Mouse (Mus musculus): ENCODE results near the gene Maml2.

Gene Maml2

GRCm38 (mm10) chr9:13454651-13455123 is 156.9 kb downstream of the Maml2 start:
- DNase-seq = no peak

GRCm38 (mm10) chr9:13455231-13455630 is 157.5 kb downstream of the Maml2 start:
- no peak for DNase-seq

GRCm38 (mm10) chr9:13457774-13458173 is 160.0 kb downstream of the Maml2 start:
- DNase-seq = no peak

- no peak for DNase-seq
Measured at GRCm38 (mm10) chr9:13459371-13459770, 161.6 kb downstream of the Maml2 start.

- DNase-seq = no peak
Measured at GRCm38 (mm10) chr9:13460012-13460411, 162.3 kb downstream of the Maml2 start.

- no peak for DNase-seq
Measured at GRCm38 (mm10) chr9:13460926-13461325, 163.2 kb downstream of the Maml2 start.

- DNase-seq = no peak
Measured at GRCm38 (mm10) chr9:13465358-13466020, 167.7 kb downstream of the Maml2 start.

- peak; percentile 40 for DNase-seq
Measured at GRCm38 (mm10) chr9:13466351-13466750, 168.6 kb downstream of the Maml2 start.

- no peak for DNase-seq
Measured at GRCm38 (mm10) chr9:13466816-13467215, 169.1 kb downstream of the Maml2 start.

GRCm38 (mm10) chr9:13467745-13468144 is 170.0 kb downstream of the Maml2 start:
- DNase-seq = peak; percentile 46

GRCm38 (mm10) chr9:13468778-13469177 is 171.0 kb downstream of the Maml2 start:
- no peak for DNase-seq

- DNase-seq = peak; percentile 53
Measured at GRCm38 (mm10) chr9:13470013-13470412, 172.3 kb downstream of the Maml2 start.

GRCm38 (mm10) chr9:13474951-13475350 is 177.2 kb downstream of the Maml2 start:
- DNase-seq = no peak

GRCm38 (mm10) chr9:13479275-13479674 is 181.5 kb downstream of the Maml2 start:
- DNase-seq = no peak

- no peak for DNase-seq
Measured at GRCm38 (mm10) chr9:13483199-13484068, 185.7 kb downstream of the Maml2 start.

- no peak for DNase-seq
Measured at GRCm38 (mm10) chr9:13484267-13485240, 186.8 kb downstream of the Maml2 start.

GRCm38 (mm10) chr9:13485914-13486313 is 188.2 kb downstream of the Maml2 start:
- DNase-seq = no peak

GRCm38 (mm10) chr9:13491107-13491506 is 193.3 kb downstream of the Maml2 start:
- DNase-seq = no peak

GRCm38 (mm10) chr9:13491854-13492620 is 194.3 kb downstream of the Maml2 start:
- DNase-seq = no peak

- DNase-seq = no peak
Measured at GRCm38 (mm10) chr9:13492807-13493206, 195.1 kb downstream of the Maml2 start.

- no peak for DNase-seq
Measured at GRCm38 (mm10) chr9:13493746-13494145, 196.0 kb downstream of the Maml2 start.

GRCm38 (mm10) chr9:13495530-13495929 is 197.8 kb downstream of the Maml2 start:
- no peak for DNase-seq

Measured in kidney, adult 9 months (tissue).